Mouse (Mus musculus): ENCODE measurements at regions not wholly inside any gene's neighbourhood (a gene's known extent, or its start where the extent isn't known, plus 50 kb on each side); places are given as distances from the start of the nearest gene placed in this dataset.

DNA sequence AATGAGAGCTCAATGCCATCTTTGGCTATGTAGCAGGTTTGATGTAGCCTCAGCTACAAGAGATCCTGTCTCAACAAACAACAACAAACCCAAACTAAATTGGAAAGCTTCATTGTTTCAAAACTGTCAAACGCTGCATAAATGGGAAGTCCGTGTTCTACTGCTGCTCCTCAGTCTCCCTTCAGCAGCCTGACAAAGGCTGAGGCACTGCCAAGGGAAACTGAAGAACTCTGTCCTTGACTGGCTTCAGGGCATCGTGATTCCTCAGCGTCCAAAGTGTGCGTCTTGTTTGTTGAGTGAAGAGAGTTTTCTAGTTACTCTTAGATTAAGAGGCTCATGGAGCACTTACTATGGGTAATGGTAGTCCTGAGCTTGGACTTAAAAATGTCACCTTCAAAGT, 100.7 kb downstream of the Rgs2 start:
- no peaks in the 10 kb centered on the region for H3K4me1 ChIP-seq (ENCODE audit: control insufficient read depth, insufficient read depth, low read length)
- H3K36me3 ChIP-seq (ENCODE audit: control insufficient read depth, insufficient read depth, low read length) = no peaks in the 10 kb centered on the region
- ATAC-seq (ENCODE audit: insufficient number of reproducible peaks, insufficient read depth, low FRiP score, low read depth) = no peak
- WGBS = 68% methylated on average over 5 of the region's 5 CpGs
- no peaks in the 10 kb centered on the region for H3K9me3 ChIP-seq (ENCODE audit: control insufficient read depth, low read depth, low read length)
- no peak overlapping the region for H3K4me2 ChIP-seq (replicated peaks; ENCODE audit: low read depth, low read length)
- no peaks in the 10 kb centered on the region for H3K27me3 ChIP-seq (ENCODE audit: control insufficient read depth, insufficient read depth, low read length)
- no peak overlapping the region for H3K9ac ChIP-seq (replicated peaks; ENCODE audit: low read depth, low read length)
- no peak overlapping the region for H3K4me3 ChIP-seq (ENCODE audit: low read depth, low read length)
- H3K27ac ChIP-seq (ENCODE audit: low read length) = no peak overlapping the region

DNA sequence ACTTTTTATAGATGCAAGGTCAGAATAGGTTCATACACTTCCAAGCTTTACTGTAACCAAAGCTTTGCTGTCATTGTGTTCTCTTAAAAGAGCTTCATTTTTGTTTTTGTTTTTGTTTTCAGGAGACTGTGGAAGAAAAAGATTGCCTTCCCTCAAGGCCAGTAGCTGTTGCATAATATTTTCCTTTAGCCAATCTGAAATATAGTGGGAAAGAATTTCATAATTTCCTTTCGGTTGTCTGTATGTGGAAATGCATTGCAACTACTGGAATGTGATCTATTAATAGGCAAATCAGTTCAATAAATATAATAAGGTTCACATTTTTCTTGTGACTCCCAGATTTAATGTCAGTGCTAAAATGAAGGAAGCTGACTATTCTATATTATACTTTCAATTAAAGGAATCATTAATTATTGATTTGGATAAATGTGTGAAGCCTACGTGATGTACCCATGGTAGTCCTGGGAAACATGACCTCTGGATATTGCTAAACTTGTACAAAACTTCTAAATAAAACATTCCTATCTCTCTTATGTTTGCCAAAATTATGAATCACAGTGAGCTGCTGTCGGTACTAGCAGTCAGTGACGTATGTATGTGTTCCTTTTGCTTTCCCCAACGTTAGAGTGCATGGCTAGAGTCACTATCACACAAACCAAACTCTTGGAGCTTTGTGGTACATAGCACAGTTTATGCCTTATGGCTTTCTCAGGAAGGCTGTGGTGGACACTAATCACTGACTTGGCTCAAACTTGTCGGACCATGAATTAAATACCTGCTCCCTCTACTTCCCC, 102.6 kb downstream of the Rgs2 start:
- H3K9ac ChIP-seq (replicated peaks; ENCODE audit: low read depth, low read length) = no peak overlapping the region
- no peak for ATAC-seq (ENCODE audit: insufficient number of reproducible peaks, insufficient read depth, low FRiP score, low read depth)
- no peaks in the 10 kb centered on the region for H3K9me3 ChIP-seq (ENCODE audit: control insufficient read depth, low read depth, low read length)
- no peaks in the 10 kb centered on the region for H3K4me1 ChIP-seq (ENCODE audit: control insufficient read depth, insufficient read depth, low read length)
- H3K4me3 ChIP-seq (ENCODE audit: low read depth, low read length) = no peak overlapping the region
- H3K4me2 ChIP-seq (replicated peaks; ENCODE audit: low read depth, low read length) = no peak overlapping the region
- no peak overlapping the region for H3K27ac ChIP-seq (ENCODE audit: low read length)
- 71% methylated on average over 6 of the region's 6 CpGs for WGBS
- H3K36me3 ChIP-seq (ENCODE audit: control insufficient read depth, insufficient read depth, low read length) = no peaks in the 10 kb centered on the region
- no peaks in the 10 kb centered on the region for H3K27me3 ChIP-seq (ENCODE audit: control insufficient read depth, insufficient read depth, low read length)

DNA sequence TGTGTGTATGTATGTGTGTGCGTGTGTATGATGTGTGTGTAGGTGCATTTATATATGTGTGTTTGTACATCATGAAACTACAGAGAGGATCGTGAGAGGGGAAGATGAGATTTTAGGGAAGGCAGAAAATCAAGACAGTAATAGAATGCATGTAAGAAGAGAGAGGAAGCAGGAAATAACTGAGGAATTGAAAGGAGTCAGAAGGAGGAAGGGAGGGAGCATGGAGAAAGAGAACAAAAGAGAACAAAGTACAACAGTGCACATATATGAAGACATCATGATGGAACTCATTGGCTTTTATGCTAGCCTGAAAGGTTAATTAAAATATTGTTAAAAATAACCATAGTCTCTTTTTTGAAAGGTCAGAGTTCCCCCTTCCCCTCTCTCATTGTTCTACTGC, 111.4 kb downstream of the Uchl5 start:
- WGBS = 92% methylated on average over 2 of the region's 2 CpGs
- Histone ChIP-seq H3K9me3 (ENCODE audit: control insufficient read depth, low read depth, low read length) (no peaks in the 10 kb centered on the region), H3K4me3 (ENCODE audit: low read depth, low read length) (no peak overlapping the region), H3K27me3 (ENCODE audit: control insufficient read depth, insufficient read depth, low read length) (no peaks in the 10 kb centered on the region), H3K9ac (replicated peaks; ENCODE audit: low read depth, low read length) (no peak overlapping the region), H3K4me2 (replicated peaks; ENCODE audit: low read depth, low read length) (no peak overlapping the region), H3K36me3 (ENCODE audit: control insufficient read depth, insufficient read depth, low read length) (no peaks in the 10 kb centered on the region), H3K27ac (ENCODE audit: low read length) (no peak overlapping the region), H3K4me1 (ENCODE audit: control insufficient read depth, insufficient read depth, low read length) (no peaks in the 10 kb centered on the region)
- ATAC-seq (ENCODE audit: insufficient number of reproducible peaks, insufficient read depth, low FRiP score, low read depth) = no peak

DNA sequence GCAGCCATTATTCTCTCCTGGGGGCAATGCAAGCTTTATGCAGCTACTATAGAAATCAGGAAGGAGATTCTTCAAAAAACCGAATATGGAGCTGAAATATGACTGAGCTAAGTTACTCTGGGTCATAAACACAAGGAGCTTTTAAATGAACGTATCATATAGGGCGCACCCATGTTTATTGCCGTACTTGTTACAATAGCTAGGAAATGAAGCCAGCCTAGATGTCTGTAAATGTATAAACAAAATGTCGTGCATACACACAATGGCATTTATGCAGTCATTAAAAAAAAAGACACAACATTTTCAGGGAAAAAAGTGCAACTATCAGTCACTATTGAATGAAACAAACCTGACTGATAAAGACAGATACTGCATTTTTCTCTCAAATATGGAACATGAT, 111.0 kb downstream of the Uchl5 start:
- Histone ChIP-seq H3K36me3 (ENCODE audit: control insufficient read depth, insufficient read depth, low read length) (no peaks in the 10 kb centered on the region), H3K27ac (ENCODE audit: low read length) (no peak overlapping the region), H3K9me3 (ENCODE audit: control insufficient read depth, low read depth, low read length) (no peaks in the 10 kb centered on the region), H3K4me1 (ENCODE audit: control insufficient read depth, insufficient read depth, low read length) (no peaks in the 10 kb centered on the region), H3K4me3 (ENCODE audit: low read depth, low read length) (no peak overlapping the region), H3K9ac (replicated peaks; ENCODE audit: low read depth, low read length) (no peak overlapping the region), H3K4me2 (replicated peaks; ENCODE audit: low read depth, low read length) (no peak overlapping the region), H3K27me3 (ENCODE audit: control insufficient read depth, insufficient read depth, low read length) (no peaks in the 10 kb centered on the region)
- no peak for ATAC-seq (ENCODE audit: insufficient number of reproducible peaks, insufficient read depth, low FRiP score, low read depth)
- 80% methylated on average over 5 of the region's 5 CpGs for WGBS

DNA sequence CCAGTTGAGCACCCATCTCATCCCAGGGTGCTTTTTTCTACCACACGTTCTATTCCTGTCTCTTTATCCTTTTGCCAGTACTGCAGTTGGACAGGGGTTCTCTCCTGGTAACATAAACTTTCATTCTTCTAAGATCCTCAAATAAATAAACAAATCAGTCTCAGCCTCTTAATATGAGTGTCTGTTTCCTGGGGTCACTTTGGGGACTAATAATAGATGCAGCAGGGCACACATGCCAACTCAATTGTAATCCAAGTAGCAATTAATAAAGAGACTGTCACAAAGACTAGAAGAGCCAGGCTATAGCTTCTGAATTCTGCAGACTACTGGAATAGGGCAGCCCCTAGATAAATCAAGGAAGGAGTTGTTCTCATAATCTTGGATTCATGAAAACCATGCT, 108.9 kb downstream of the Uchl5 start:
- no peaks in the 10 kb centered on the region for H3K27me3 ChIP-seq (ENCODE audit: control insufficient read depth, insufficient read depth, low read length)
- WGBS = 36% methylated on average over 1 of the region's 1 CpGs
- H3K9me3 ChIP-seq (ENCODE audit: control insufficient read depth, low read depth, low read length) = no peaks in the 10 kb centered on the region
- H3K27ac ChIP-seq (ENCODE audit: low read length) = no peak overlapping the region
- ATAC-seq (ENCODE audit: insufficient number of reproducible peaks, insufficient read depth, low FRiP score, low read depth) = no peak
- H3K4me1 ChIP-seq (ENCODE audit: control insufficient read depth, insufficient read depth, low read length) = no peaks in the 10 kb centered on the region
- H3K4me2 ChIP-seq (replicated peaks; ENCODE audit: low read depth, low read length) = no peak overlapping the region
- no peak overlapping the region for H3K9ac ChIP-seq (replicated peaks; ENCODE audit: low read depth, low read length)
- no peak overlapping the region for H3K4me3 ChIP-seq (ENCODE audit: low read depth, low read length)
- no peaks in the 10 kb centered on the region for H3K36me3 ChIP-seq (ENCODE audit: control insufficient read depth, insufficient read depth, low read length)

DNA sequence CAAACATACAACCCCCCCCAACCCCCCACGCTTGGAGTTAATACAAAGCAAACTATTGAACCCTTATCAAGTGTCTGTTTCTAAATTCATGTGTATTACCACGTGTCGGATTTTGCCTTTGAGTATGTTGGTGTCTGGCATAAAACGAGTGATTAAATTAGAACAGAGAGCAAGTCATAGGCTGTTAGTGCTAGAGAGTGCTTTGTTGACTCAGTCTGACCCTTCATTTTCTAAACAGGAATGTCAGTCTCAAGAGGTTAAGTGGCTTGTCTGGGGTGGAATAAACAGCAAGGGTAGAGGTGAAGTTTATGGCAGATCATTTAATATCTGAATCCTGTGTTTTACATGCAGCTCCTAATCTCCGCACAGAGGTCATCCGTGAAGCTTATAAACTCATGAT, 104.1 kb downstream of the Uchl5 start:
- Histone ChIP-seq H3K27me3 (ENCODE audit: control insufficient read depth, insufficient read depth, low read length) (no peaks in the 10 kb centered on the region), H3K36me3 (ENCODE audit: control insufficient read depth, insufficient read depth, low read length) (no peaks in the 10 kb centered on the region), H3K27ac (ENCODE audit: low read length) (no peak overlapping the region), H3K4me1 (ENCODE audit: control insufficient read depth, insufficient read depth, low read length) (no peaks in the 10 kb centered on the region), H3K4me2 (replicated peaks; ENCODE audit: low read depth, low read length) (no peak overlapping the region), H3K9ac (replicated peaks; ENCODE audit: low read depth, low read length) (no peak overlapping the region), H3K4me3 (ENCODE audit: low read depth, low read length) (no peak overlapping the region), H3K9me3 (ENCODE audit: control insufficient read depth, low read depth, low read length) (no peaks in the 10 kb centered on the region)
- ATAC-seq (ENCODE audit: insufficient number of reproducible peaks, insufficient read depth, low FRiP score, low read depth) = no peak
- WGBS = 29% methylated on average over 6 of the region's 6 CpGs

DNA sequence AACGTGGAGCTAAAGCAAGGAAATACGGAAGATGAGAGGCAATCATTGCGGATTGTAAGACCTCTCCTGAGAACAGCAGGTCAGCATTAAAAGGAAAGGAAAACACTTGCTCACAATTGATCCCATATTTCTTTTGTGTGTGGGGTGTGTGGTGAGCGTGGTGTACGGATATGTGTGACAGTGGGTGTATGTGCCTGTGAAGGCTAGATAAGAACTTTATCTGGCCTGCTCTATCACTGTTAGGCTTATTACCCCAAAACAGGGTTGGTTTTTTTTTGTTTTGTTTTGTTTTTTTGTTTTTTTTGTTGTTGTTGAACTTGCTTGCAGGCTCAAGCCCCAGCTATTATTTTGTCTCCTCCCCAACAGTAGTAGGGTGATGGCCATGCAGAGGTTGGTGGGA, 102.5 kb downstream of the Uchl5 start:
- H3K27ac ChIP-seq (ENCODE audit: low read length) = no peak overlapping the region
- WGBS = 94% methylated on average over 5 of the region's 5 CpGs

DNA sequence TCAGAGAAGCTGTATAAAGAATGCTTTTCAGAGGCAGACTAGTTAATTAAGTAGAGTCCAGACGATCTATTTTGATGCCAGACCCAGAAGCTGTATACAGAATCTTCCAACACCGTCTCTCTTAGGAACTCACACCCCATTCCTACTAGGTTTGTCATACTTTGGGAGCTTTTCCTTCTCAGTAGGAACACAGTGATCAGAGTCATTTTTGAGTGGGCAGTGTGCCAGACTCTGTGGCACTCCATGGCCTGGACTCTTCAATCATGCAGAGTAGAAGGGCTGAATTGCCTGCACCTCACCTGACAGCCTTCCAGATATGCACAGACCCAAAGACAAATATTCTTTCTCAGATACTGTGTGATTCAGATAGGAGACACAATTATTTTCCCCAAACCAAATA, 101.2 kb downstream of the Uchl5 start:
- no peaks in the 10 kb centered on the region for H3K36me3 ChIP-seq (ENCODE audit: control insufficient read depth, insufficient read depth, low read length)
- no peak for ATAC-seq (ENCODE audit: insufficient number of reproducible peaks, insufficient read depth, low FRiP score, low read depth)
- no peaks in the 10 kb centered on the region for H3K27me3 ChIP-seq (ENCODE audit: control insufficient read depth, insufficient read depth, low read length)
- no peaks in the 10 kb centered on the region for H3K4me1 ChIP-seq (ENCODE audit: control insufficient read depth, insufficient read depth, low read length)
- H3K4me2 ChIP-seq (replicated peaks; ENCODE audit: low read depth, low read length) = no peak overlapping the region
- no peak overlapping the region for H3K27ac ChIP-seq (ENCODE audit: low read length)
- no peak overlapping the region for H3K9ac ChIP-seq (replicated peaks; ENCODE audit: low read depth, low read length)
- H3K9me3 ChIP-seq (ENCODE audit: control insufficient read depth, low read depth, low read length) = no peaks in the 10 kb centered on the region
- H3K4me3 ChIP-seq (ENCODE audit: low read depth, low read length) = no peak overlapping the region
- WGBS = 68% methylated on average over 2 of the region's 2 CpGs

More for the DNA sequence above, 102.5 kb downstream of the Uchl5 start:
- Histone ChIP-seq H3K4me1 (ENCODE audit: control insufficient read depth, insufficient read depth, low read length) (no peaks in the 10 kb centered on the region), H3K4me3 (ENCODE audit: low read depth, low read length) (no peak overlapping the region), H3K9ac (replicated peaks; ENCODE audit: low read depth, low read length) (no peak overlapping the region), H3K9me3 (ENCODE audit: control insufficient read depth, low read depth, low read length) (no peaks in the 10 kb centered on the region), H3K4me2 (replicated peaks; ENCODE audit: low read depth, low read length) (no peak overlapping the region), H3K36me3 (ENCODE audit: control insufficient read depth, insufficient read depth, low read length) (no peaks in the 10 kb centered on the region), H3K27me3 (ENCODE audit: control insufficient read depth, insufficient read depth, low read length) (no peaks in the 10 kb centered on the region)
- ATAC-seq (ENCODE audit: insufficient number of reproducible peaks, insufficient read depth, low FRiP score, low read depth) = no peak

DNA sequence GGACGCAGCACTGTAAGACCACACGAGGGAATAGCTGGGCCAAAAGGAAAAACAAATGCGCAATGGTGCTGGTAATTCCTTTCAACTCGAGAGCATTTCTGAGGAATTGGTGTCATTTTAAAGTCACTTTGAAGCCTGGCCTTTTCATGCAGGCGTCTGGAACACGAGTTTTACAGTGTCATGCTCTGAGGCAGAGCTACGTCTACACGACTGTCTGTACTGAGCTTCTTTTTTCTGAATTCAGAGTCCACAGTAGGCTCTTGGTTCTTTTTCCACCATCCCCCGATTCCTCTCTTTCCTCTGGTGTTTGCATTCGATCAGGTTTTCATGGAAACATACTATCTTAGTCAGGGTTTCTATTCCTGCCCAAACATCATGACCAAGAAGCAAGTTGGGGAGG, 83.2 kb downstream of the Uchl5 start:
- H3K4me2 ChIP-seq (replicated peaks; ENCODE audit: low read depth, low read length) = no peak overlapping the region
- no peaks in the 10 kb centered on the region for H3K36me3 ChIP-seq (ENCODE audit: control insufficient read depth, insufficient read depth, low read length)
- no peaks in the 10 kb centered on the region for H3K9me3 ChIP-seq (ENCODE audit: control insufficient read depth, low read depth, low read length)
- no peak overlapping the region for H3K27ac ChIP-seq (ENCODE audit: low read length)
- no peaks in the 10 kb centered on the region for H3K27me3 ChIP-seq (ENCODE audit: control insufficient read depth, insufficient read depth, low read length)
- no peak overlapping the region for H3K4me3 ChIP-seq (ENCODE audit: low read depth, low read length)
- no peaks in the 10 kb centered on the region for H3K4me1 ChIP-seq (ENCODE audit: control insufficient read depth, insufficient read depth, low read length)
- H3K9ac ChIP-seq (replicated peaks; ENCODE audit: low read depth, low read length) = no peak overlapping the region
- ATAC-seq (ENCODE audit: insufficient number of reproducible peaks, insufficient read depth, low FRiP score, low read depth) = no peak
- 78% methylated on average over 10 of the region's 10 CpGs for WGBS
